Mouse (Mus musculus): ENCODE results near the gene Pfkfb2. TPM values are rescaled to one million over a fixed set of nuclear protein-coding genes. Genes with fewer than 3 reads are reported as not detected.
"Not testable (repeated sequence)": the region's sequence is repeated elsewhere in the genome, so short reads cannot be mapped to it uniquely, and the experiment has no call there.

Gene Pfkfb2
- total RNA-seq, 1 experiment, result 10.0 TPM

- DNase-seq (ENCODE audit: low read depth, low spot score), result no peak
- Histone ChIP-seq H3K9ac (ENCODE audit: insufficient read depth, low read depth, low read length, poor library complexity, severe bottlenecking) (no peak within 1 kb of the TSS), H3K4me1 (ENCODE audit: control insufficient read depth in 2 of 2, insufficient read depth in 2 of 2, low read length in 2 of 2, poor library complexity in 1 of 2) (no peaks in the 10 kb centered on the region), H3K36me3 (ENCODE audit: control insufficient read depth, insufficient read depth, low read length, poor library complexity, severe bottlenecking) (no peaks in the 10 kb centered on the region), H3K9me3 (ENCODE audit: control insufficient read depth, insufficient read depth, low read depth, low read length) (no peaks in the 10 kb centered on the region), H3K27ac (ENCODE audit: insufficient read depth, low read depth, low read length, poor library complexity, severe bottlenecking) (no peak within 1 kb of the TSS), H3K4me3 (ENCODE audit: insufficient read depth in 1 of 2, low read depth in 1 of 2, low read length in 2 of 2, poor library complexity in 1 of 2, severe bottlenecking in 1 of 2) (no peak within 1 kb of the TSS)
- no peak for TF ChIP-seq ZC3H11A (IDR thresholded peaks at IDR 0.05; ENCODE audit: borderline replicate concordance, low read depth, low read length)
- TF ChIP-seq MAFK (IDR thresholded peaks at IDR 0.05; ENCODE audit: insufficient read depth, low read depth, low read length), result no peak
- TF ChIP-seq ZNF384 (IDR thresholded peaks at IDR 0.05; ENCODE audit: low read depth, low read length), result no peak
- no peak for TF ChIP-seq CHD2 (IDR thresholded peaks at IDR 0.05; ENCODE audit: low read depth, low read length)
- no peak for TF ChIP-seq HCFC1 (IDR thresholded peaks at IDR 0.05; ENCODE audit: borderline replicate concordance, insufficient read depth, low read length)
- in situ Hi-C loops (cut with MboI; ENCODE audit: low sequenced_read_pairs in 2 of 2, unreplicated experiment in 2 of 2), result no loop called here
Measured at GRCm38 (mm10) chr1:130661454-130661853, 67.6 kb downstream of the Pfkfb2 start, which contains the start of gene C4bp. Gene C4bp (minus strand): TSS chr1:130661632.

DNA sequence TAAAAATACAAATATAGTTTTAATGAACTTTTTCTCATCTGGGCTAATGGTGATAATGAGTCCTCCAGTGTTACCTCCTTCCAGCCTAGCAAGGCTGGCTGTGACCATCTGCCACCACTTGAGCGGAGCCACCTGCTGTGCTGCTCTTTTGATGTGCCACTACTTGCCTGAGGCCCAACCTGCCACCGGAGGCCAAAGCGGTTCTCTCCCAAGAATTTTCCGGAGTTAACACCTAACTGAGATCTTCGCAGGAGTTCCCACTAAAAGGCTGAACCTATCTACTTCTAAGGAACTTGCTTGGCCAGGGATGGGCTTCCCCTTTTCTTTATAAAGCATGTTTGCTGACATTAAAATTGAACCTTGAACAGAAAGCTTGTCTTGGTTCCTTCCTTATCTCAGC, 69.4 kb downstream of the Pfkfb2 start:
- H3K9me3 ChIP-seq (ENCODE audit: control insufficient read depth, insufficient read depth, low read depth, low read length); DNase-seq (ENCODE audit: low read depth, low spot score); H3K27ac ChIP-seq (ENCODE audit: insufficient read depth, low read depth, low read length, poor library complexity, severe bottlenecking); in situ Hi-C loops (cut with MboI; ENCODE audit: low sequenced_read_pairs in 2 of 2, unreplicated experiment in 2 of 2); H3K4me3 ChIP-seq (ENCODE audit: insufficient read depth in 1 of 2, low read depth in 1 of 2, low read length in 2 of 2, poor library complexity in 1 of 2, severe bottlenecking in 1 of 2); H3K9ac ChIP-seq (ENCODE audit: insufficient read depth, low read depth, low read length, poor library complexity, severe bottlenecking); H3K4me1 ChIP-seq (ENCODE audit: control insufficient read depth in 2 of 2, insufficient read depth in 2 of 2, low read length in 2 of 2, poor library complexity in 1 of 2); H3K36me3 ChIP-seq (ENCODE audit: control insufficient read depth, insufficient read depth, low read length, poor library complexity, severe bottlenecking): not testable (repeated sequence)

- no peak for DNase-seq (ENCODE audit: low read depth, low spot score)
- in situ Hi-C loops (cut with MboI; ENCODE audit: low sequenced_read_pairs in 2 of 2, unreplicated experiment in 2 of 2), result no loop called here
- no peaks in the 10 kb centered on the region for H3K9me3 ChIP-seq (ENCODE audit: control insufficient read depth, insufficient read depth, low read depth, low read length)
- no peak for TF ChIP-seq ZC3H11A (IDR thresholded peaks at IDR 0.05; ENCODE audit: borderline replicate concordance, low read depth, low read length)
- no peak for TF ChIP-seq CHD2 (IDR thresholded peaks at IDR 0.05; ENCODE audit: low read depth, low read length)
- no peak for TF ChIP-seq ZNF384 (IDR thresholded peaks at IDR 0.05; ENCODE audit: low read depth, low read length)
- TF ChIP-seq MAFK (IDR thresholded peaks at IDR 0.05; ENCODE audit: insufficient read depth, low read depth, low read length), result no peak
- no peak for TF ChIP-seq HCFC1 (IDR thresholded peaks at IDR 0.05; ENCODE audit: borderline replicate concordance, insufficient read depth, low read length)
- no peak overlapping the region for H3K4me3 ChIP-seq (ENCODE audit: insufficient read depth in 1 of 2, low read depth in 1 of 2, low read length in 2 of 2, poor library complexity in 1 of 2, severe bottlenecking in 1 of 2)
- no peaks in the 10 kb centered on the region for H3K36me3 ChIP-seq (ENCODE audit: control insufficient read depth, insufficient read depth, low read length, poor library complexity, severe bottlenecking)
- H3K4me1 ChIP-seq (ENCODE audit: control insufficient read depth in 2 of 2, insufficient read depth in 2 of 2, low read length in 2 of 2, poor library complexity in 1 of 2), result no peaks in the 10 kb centered on the region
- no peak overlapping the region for H3K9ac ChIP-seq (ENCODE audit: insufficient read depth, low read depth, low read length, poor library complexity, severe bottlenecking)
- H3K27ac ChIP-seq (ENCODE audit: insufficient read depth, low read depth, low read length, poor library complexity, severe bottlenecking), result no peak overlapping the region
Measured at GRCm38 (mm10) chr1:130644103-130644502, 85.0 kb downstream of the Pfkfb2 start.

DNA sequence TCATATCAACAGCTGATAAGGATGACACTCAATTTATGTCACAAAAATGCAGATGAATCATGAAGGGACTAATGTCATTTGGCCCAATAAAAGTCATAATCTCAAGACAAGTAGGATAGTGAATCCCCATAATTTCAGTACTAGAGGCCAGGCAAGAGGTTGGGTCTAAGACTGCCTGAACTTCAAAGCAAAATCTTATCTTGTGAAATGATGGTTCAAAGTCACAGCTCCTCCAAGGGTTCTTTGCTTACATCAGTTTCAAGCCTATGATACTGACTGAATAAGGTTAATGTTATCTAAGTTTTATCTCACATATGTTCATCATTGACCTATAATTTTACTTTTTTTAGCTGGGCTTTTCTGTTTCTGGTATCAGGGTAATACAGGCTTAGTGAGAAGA, 88.1 kb downstream of the Pfkfb2 start:
- TF ChIP-seq ZC3H11A (IDR thresholded peaks at IDR 0.05; ENCODE audit: borderline replicate concordance, low read depth, low read length) (no peak), HCFC1 (IDR thresholded peaks at IDR 0.05; ENCODE audit: borderline replicate concordance, insufficient read depth, low read length) (no peak), MAFK (IDR thresholded peaks at IDR 0.05; ENCODE audit: insufficient read depth, low read depth, low read length) (no peak), ZNF384 (IDR thresholded peaks at IDR 0.05; ENCODE audit: low read depth, low read length) (no peak), CHD2 (IDR thresholded peaks at IDR 0.05; ENCODE audit: low read depth, low read length) (no peak)
- in situ Hi-C loops (cut with MboI; ENCODE audit: low sequenced_read_pairs in 2 of 2, unreplicated experiment in 2 of 2), result no loop called here
- Histone ChIP-seq H3K36me3 (ENCODE audit: control insufficient read depth, insufficient read depth, low read length, poor library complexity, severe bottlenecking) (no peaks in the 10 kb centered on the region), H3K4me1 (ENCODE audit: control insufficient read depth in 2 of 2, insufficient read depth in 2 of 2, low read length in 2 of 2, poor library complexity in 1 of 2) (no peaks in the 10 kb centered on the region), H3K9me3 (ENCODE audit: control insufficient read depth, insufficient read depth, low read depth, low read length) (no peaks in the 10 kb centered on the region), H3K9ac (ENCODE audit: insufficient read depth, low read depth, low read length, poor library complexity, severe bottlenecking) (no peak overlapping the region), H3K27ac (ENCODE audit: insufficient read depth, low read depth, low read length, poor library complexity, severe bottlenecking) (no peak overlapping the region), H3K4me3 (ENCODE audit: insufficient read depth in 1 of 2, low read depth in 1 of 2, low read length in 2 of 2, poor library complexity in 1 of 2, severe bottlenecking in 1 of 2) (no peak overlapping the region)
- no peak for DNase-seq (ENCODE audit: low read depth, low spot score)

Other genes starting within 250 kb of the Pfkfb2 start
- not detected in 2 replicates for gene Zp3r, start 99.6 kb downstream of the Pfkfb2 start, total RNA-seq (2012; rRNA removed)
- not detected in 2 replicates for gene C4bp, start 67.6 kb downstream of the Pfkfb2 start, total RNA-seq (2012; rRNA removed)
- gene Gm29427, start 13.5 kb downstream of the Pfkfb2 start, total RNA-seq (2012; rRNA removed), result 0.18 TPM in 1 of 2 replicates, not detected in the other
- gene Yod1, start 11.9 kb downstream of the Pfkfb2 start, total RNA-seq (2012; rRNA removed), result 3.6 and 4.5 TPM in 2 replicates
- 0.53 and 1.1 TPM in 2 replicates for gene AA986860, start 2.7 kb upstream of the Pfkfb2 start, total RNA-seq (2012; rRNA removed)
- gene Fcamr, start 71.6 kb upstream of the Pfkfb2 start, total RNA-seq (2012; rRNA removed), result 0.09 and 0.11 TPM in 2 replicates
- 0.04 TPM in 1 of 2 replicates, not detected in the other for gene Pigr, start 97.4 kb upstream of the Pfkfb2 start, total RNA-seq (2012; rRNA removed)
- not detected in 2 replicates for gene Fcmr, start 136.4 kb upstream of the Pfkfb2 start, total RNA-seq (2012; rRNA removed)
- gene Il24, start 158.2 kb upstream of the Pfkfb2 start, total RNA-seq (2012; rRNA removed), result 0.48 and 1.9 TPM in 2 replicates
- gene Il20, start 182.2 kb upstream of the Pfkfb2 start, total RNA-seq (2012; rRNA removed), result not detected in 2 replicates
- gene Il19, start 210.9 kb upstream of the Pfkfb2 start, total RNA-seq (2012; rRNA removed), result 0.36 TPM in 1 of 2 replicates, not detected in the other

Measured in ES-E14 (cell line).